Mouse (Mus musculus) MEL (cell line): ENCODE measurements around the gene Il12a.

ENCODE experiments used
- CHD1 ChIP-seq: IDR thresholded peaks from 2 replicates; pipeline ENCODE4 v1.6.1; 2012; ENCODE audit warnings: low read depth, mild to moderate bottlenecking, inconsistent platforms, low read length, improper control_type of control experiment
- CTCF ChIP-seq, 3 experiments: IDR thresholded peaks in 2 of 3; conservative IDR thresholded peaks in 1 of 3; 2 replicates each; pipeline ENCODE4 v1.5.1; 2011 to 2012; ENCODE audit warnings: low read length in 3 of 3, low read depth in 2 of 3, mild to moderate bottlenecking in 2 of 3, improper control_type of control experiment in 1 of 3, inconsistent platforms in 1 of 3, mixed read lengths in 1 of 3, moderate library complexity in 1 of 3; ENCODE audit not compliant: control insufficient read depth in 1 of 3, insufficient read depth in 1 of 3, poor library complexity in 1 of 3, severe bottlenecking in 1 of 3
- EP300 ChIP-seq, 2 experiments: IDR thresholded peaks; 2 replicates each; pipeline ENCODE4 v1.6.1; 2011; ENCODE audit warnings: improper control_type of control experiment in 2 of 2, low read length in 2 of 2, low read depth in 1 of 2, mild to moderate bottlenecking in 1 of 2
- GATA1 ChIP-seq: IDR thresholded peaks from 2 replicates; pipeline ENCODE4 v1.6.1; 2011; ENCODE audit warnings: low read depth, low read length, improper control_type of control experiment
- MAFK ChIP-seq: IDR thresholded peaks from 2 replicates; pipeline ENCODE4 v1.6.1; 2011; ENCODE audit warnings: low read depth, mild to moderate bottlenecking, low read length, improper control_type of control experiment, borderline replicate concordance
- MAX ChIP-seq: IDR thresholded peaks from 2 replicates; pipeline ENCODE4 v1.6.1; 2011; ENCODE audit warnings: low read length, improper control_type of control experiment
- MXI1 ChIP-seq: IDR thresholded peaks from 2 replicates; pipeline ENCODE4 v1.6.1; 2011; ENCODE audit warnings: mild to moderate bottlenecking, low read depth, low read length, improper control_type of control experiment
- POLR2AphosphoS2 ChIP-seq: IDR thresholded peaks from 2 replicates; pipeline ENCODE4 v1.6.1; 2011; ENCODE audit warnings: low read length, improper control_type of control experiment
- SMC3 ChIP-seq: IDR thresholded peaks from 2 replicates; pipeline ENCODE4 v1.6.1; 2011; ENCODE audit warnings: low read depth, low read length, improper control_type of control experiment
- TBP ChIP-seq: IDR thresholded peaks from 2 replicates; pipeline ENCODE4 v1.8.0; 2011; ENCODE audit warnings: low read depth, low read length, improper control_type of control experiment
- UBTF ChIP-seq: IDR thresholded peaks from 2 replicates; pipeline ENCODE4 v1.6.1; 2012; ENCODE audit warnings: low read depth, mild to moderate bottlenecking, inconsistent platforms, low read length, improper control_type of control experiment, moderate library complexity, borderline replicate concordance; ENCODE audit not compliant: insufficient read depth
- USF1 ChIP-seq: IDR thresholded peaks from 2 replicates; pipeline ENCODE4 v1.6.1; 2014; ENCODE audit warnings: low read depth, mild to moderate bottlenecking, inconsistent platforms, low read length, improper control_type of control experiment, moderate library complexity
- USF2 ChIP-seq, 2 experiments: IDR thresholded peaks; 2 replicates each; pipeline ENCODE4 v1.6.1; 2011 to 2012; ENCODE audit warnings: improper control_type of control experiment in 2 of 2, low read length in 2 of 2, borderline replicate concordance in 1 of 2, inconsistent platforms in 1 of 2, low read depth in 1 of 2, mild to moderate bottlenecking in 1 of 2; ENCODE audit not compliant: insufficient read depth in 1 of 2

GRCm38 (mm10) chr3:68675980-68676678 lies 14.3 kb upstream of the Il12a start:
- no peak for TF ChIP-seq CTCF (IDR thresholded peaks at IDR 0.05 in 2 of 3, conservative IDR thresholded peaks at IDR 0.05 in 1 of 3; ENCODE audit: control insufficient read depth in 1 of 3, insufficient read depth in 1 of 3, low read depth in 2 of 3, low read length in 3 of 3, poor library complexity in 1 of 3, severe bottlenecking in 1 of 3)
- TF ChIP-seq GATA1: no peak
- TF ChIP-seq MAX: no peak
- no peak for TF ChIP-seq EP300 (IDR thresholded peaks at IDR 0.05; ENCODE audit: low read depth in 1 of 2, low read length in 2 of 2)
- no peak for TF ChIP-seq TBP
- no peak for TF ChIP-seq USF1
- no peak for TF ChIP-seq POLR2AphosphoS2
- TF ChIP-seq CHD1: no peak
- TF ChIP-seq MXI1: no peak
- no peak for TF ChIP-seq UBTF
- TF ChIP-seq MAFK: no peak
- no peak for TF ChIP-seq SMC3
- no peak for TF ChIP-seq USF2 (IDR thresholded peaks at IDR 0.05; ENCODE audit: borderline replicate concordance in 1 of 2, insufficient read depth in 1 of 2, low read depth in 1 of 2, low read length in 2 of 2)
